Mouse (Mus musculus) left cerebral cortex, postnatal 36 days (tissue): Measurements from ENCODE around the gene Snx25. TPM values are rescaled to one million over a fixed set of nuclear protein-coding genes. Genes with fewer than 3 reads are reported as not detected.

Source experiments
- DNase-seq, 2 experiments: peaks; one replicate each; pipeline ENCODE4 v3.0.0; 2021 to 2022; ENCODE audit warnings: low spot score in 2 of 2, mixed read lengths in 1 of 2
- intact Hi-C: fragments of 180-260 bp; cut with DNase I; formaldehyde crosslinking; loops from one replicate; pipeline ENCODE4 v1.15.1; 2025
- total RNA-seq, 2 experiments: library from RNA; stranded (reverse); gene quantifications; 2 replicates each; pipeline ENCODE4 v1.2.3; 2021

Gene Snx25
- total RNA-seq, result 10 to 100 TPM; 42.1 to 43.0 TPM

- intact Hi-C loops, result loop anchor here (5.0 kb wide), 2 partner anchors 35 to 140 kb away; no protein-coding TSS in a partner anchor
- DNase-seq, result peak; percentile 76 to 82
Observed at GRCm38 (mm10) chr8:46152064-46153031, at the start of gene Snx25. Snx25 (minus strand) TSS chr8:46152159.

- intact Hi-C loops, result no loop called here
- no peak for DNase-seq
Observed at GRCm38 (mm10) chr8:46197673-46198072, 45.7 kb upstream of the Snx25 start.

DNA sequence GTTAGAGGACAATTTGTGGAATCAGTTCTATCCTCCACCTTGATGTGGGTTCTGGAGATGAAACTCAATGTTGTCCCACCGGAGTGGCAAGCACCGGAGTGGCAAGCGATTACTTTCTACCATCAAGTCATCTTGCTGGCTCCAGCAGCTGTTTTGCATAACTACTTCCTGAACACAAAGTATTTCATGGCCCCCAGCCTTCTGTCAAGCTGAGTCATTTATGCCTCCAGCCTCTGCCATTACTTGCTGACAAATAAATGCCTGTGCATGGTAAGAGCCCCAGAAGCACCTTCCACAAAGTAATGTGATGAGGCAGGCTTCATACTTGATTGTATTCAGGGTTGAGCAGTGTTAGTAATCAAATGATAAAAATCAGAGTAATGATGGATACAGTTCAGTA lies 44.9 kb upstream of the Snx25 start:
- DNase-seq, result no peak
- intact Hi-C loops, result no loop called here

DNA sequence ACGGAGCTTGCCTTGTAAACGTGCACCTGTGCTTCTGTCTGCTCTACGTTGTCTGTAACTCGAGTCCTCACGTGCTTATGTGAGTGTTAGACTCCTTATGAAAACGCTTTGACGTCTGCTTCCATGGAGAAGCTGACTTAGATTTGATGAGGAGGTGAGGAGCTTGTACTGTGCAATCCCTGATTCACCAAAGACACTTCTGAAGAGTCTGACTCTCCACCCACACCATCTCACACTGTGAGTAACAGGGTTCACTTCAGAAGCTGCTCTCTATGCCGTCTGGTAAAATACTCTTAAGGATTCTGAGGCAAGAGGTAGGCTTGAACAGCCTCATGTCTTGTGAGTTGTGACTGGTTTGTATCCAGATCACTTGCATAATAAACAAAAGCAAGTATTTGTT lies 41.1 kb upstream of the Snx25 start:
- no peak for DNase-seq
- intact Hi-C loops, result no loop called here

DNA sequence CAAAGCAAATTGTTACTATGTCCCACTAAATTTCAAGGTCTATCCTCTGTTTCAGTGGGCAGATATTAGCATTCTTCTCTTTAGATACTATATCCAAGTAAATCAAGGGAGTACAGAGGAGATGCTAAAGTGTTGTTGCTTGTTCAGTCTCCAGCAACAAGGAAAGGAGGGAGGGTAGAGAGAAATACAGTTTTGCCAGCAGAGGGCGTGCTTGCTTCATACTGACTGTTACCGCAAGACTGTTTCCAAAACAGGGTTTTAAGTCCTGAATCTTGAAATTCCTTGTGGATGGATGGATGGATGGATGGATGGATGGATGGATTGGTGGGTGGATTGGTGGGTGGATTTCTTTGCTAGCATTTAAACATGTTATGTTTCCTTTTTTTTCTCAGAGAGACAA lies 33.4 kb upstream of the Snx25 start:
- DNase-seq, result peak in 1 of 2 experiments; percentile 50
- intact Hi-C loops, result loop anchor here (5.0 kb wide), 1 partner anchor 52 kb away; no protein-coding TSS in a partner anchor

- intact Hi-C loops, result no loop called here
- peak in 1 of 2 experiments; percentile 32 for DNase-seq
Observed at GRCm38 (mm10) chr8:46180136-46180535, 28.2 kb upstream of the Snx25 start.

GRCm38 (mm10) chr8:46173651-46174050 lies 21.7 kb upstream of the Snx25 start:
- intact Hi-C loops, result no loop called here
- DNase-seq, result no peak

DNA sequence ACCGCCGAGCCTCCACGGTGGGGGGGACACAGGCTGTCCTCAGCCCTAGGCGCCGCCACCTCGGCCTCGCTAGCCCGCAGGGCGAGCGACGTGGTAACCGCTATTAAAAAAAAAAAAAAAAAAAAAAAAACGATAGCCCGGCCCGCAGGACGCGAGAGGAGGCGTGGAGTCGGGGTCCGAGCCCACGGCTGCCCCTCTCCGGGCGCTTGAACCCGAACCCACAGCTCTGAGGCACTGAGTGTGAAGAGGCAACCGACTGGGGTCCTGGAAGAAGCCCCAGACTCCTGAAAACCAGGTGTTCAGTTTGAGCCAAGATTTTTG lies 11.9 kb upstream of the Snx25 start:
- intact Hi-C loops, result loop anchor here (1.0 to 5.0 kb wide), 2 partner anchors 46 to 162 kb away; no protein-coding TSS in a partner anchor
- no peak for DNase-seq

- intact Hi-C loops, result loop anchor here (1.0 to 5.0 kb wide), 2 partner anchors 47 to 161 kb away; no protein-coding TSS in a partner anchor
- DNase-seq, result peak; percentile 97 to 98
Observed at GRCm38 (mm10) chr8:46162953-46163869, 11.3 kb upstream of the Snx25 start.

- DNase-seq, result no peak
- intact Hi-C loops, result loop anchor here (5.0 kb wide), 2 partner anchors 36 to 141 kb away; no protein-coding TSS in a partner anchor
Observed at GRCm38 (mm10) chr8:46153042-46153441, 1.1 kb upstream of the Snx25 start.

DNA sequence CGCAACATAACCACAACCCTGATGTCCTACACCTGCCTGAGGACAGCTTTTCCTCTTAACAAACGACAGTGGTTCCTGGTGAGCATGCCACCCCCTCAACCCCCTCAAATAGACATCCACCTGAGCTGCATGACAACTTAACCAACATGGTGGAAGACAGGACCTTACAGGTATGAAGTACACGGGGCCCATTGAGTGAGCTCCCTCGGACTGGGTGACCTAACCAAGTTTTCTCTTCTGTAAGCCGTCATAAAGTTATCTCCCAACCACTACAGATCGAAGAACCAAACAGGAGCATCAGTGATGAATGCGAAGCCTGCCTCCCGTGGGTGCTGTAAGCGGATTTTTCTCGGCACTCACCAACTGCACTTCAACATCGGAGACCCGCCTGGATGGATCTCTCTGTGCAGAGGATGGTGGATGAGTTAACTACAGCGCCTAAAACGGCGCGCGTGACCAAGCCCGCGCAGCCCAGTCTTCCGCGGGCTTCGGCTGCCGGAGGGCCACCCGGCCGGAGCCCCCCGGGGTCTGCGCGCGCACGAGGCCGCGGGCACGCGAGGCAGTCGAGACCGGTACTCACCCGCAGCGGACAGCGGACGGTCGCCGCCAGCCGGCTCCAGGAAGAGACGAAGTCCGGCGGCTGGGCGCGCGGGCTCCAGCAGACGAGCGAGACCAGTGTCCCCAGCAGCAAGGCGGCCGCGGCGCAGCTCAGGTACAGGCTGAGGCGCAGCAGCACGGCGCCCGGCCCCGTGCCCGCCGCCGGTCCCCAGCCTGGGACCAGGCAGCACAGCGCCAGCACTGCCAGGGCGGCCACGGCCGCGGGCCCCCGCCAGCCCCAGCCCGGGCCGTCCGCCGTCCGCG lies 527 bp downstream of the Snx25 start, which contains the start of gene Cfap97:
Cfap97 (plus strand) TSS at position 570 of the 861 bp plus-strand sequence.
- DNase-seq, result peak; percentile 55 to 63
- intact Hi-C loops, result loop anchor here (5.0 kb wide), 2 partner anchors 34 to 139 kb away; no protein-coding TSS in a partner anchor

DNA sequence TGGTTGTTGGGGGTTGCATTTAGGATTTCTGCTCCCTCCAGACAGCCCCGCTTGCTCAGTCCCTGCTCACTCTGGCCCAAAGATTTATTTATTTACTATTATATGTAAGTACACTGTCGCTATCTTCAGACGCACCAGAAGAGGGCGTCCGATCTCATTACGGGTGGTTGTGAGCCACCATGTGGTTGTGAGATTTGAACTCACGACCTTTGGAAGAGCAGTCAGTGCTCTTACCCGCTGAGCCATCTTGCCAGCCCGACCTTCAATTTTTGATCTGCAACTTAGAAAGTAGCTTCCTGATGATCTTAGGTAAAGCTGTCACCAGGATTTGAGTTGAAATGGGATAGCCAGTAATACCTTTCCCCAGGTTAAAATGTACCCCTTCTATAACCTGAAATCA lies 2.2 kb downstream of the Snx25 start:
- DNase-seq, result no peak
- intact Hi-C loops, result loop anchor here (5.0 kb wide), 2 partner anchors 32 to 137 kb away; no protein-coding TSS in a partner anchor

GRCm38 (mm10) chr8:46149306-46149705 lies 2.7 kb downstream of the Snx25 start:
- intact Hi-C loops, result no loop called here
- no peak for DNase-seq

DNA sequence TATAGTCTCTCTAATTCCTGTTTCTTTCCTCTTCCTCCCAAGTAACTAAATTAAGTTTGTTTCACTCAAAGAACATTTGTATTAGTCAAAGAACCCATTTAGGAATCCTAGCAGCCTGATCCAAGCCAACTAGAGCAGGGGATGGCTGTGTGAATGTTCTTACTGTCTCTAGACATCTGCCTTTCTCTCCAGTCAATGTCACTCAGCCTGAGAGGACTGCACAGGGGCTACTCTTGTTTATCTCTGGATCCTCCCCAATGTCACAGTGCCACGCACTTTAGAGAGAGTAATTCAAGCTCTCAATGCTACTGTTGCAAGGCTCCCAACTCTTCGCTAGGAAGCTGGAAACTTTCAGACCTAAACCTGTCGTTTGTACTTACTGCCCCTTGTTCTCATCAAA lies 5.8 kb downstream of the Snx25 start:
- no peak for DNase-seq
- intact Hi-C loops, result no loop called here

- DNase-seq, result no peak
- intact Hi-C loops, result no loop called here
Observed at GRCm38 (mm10) chr8:46143924-46144323, 8.0 kb downstream of the Snx25 start.

DNA sequence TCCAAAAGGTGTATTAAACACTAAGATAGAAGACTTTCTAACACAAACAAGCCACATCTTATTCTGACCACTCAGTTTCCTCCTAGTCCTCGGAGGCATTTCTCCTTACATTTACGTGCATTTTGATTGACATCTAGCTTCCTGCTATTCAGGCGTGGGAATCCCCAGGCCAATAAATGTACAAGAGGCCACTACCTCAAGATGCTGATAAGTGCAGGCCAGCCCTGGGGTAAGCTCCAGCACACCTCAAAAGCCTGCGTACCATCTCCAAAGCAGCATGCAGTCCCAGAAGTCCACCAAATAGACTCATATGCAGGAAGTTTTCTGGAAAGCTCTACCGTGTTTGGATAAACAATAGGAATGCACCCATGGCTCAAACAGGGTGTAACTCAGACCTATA lies 8.5 kb downstream of the Snx25 start:
- intact Hi-C loops, result no loop called here

GRCm38 (mm10) chr8:46142498-46143081 lies 9.4 kb downstream of the Snx25 start:
- DNase-seq, result no peak
- intact Hi-C loops, result no loop called here

More for the DNA sequence above, 8.5 kb downstream of the Snx25 start:
- no peak for DNase-seq

DNA sequence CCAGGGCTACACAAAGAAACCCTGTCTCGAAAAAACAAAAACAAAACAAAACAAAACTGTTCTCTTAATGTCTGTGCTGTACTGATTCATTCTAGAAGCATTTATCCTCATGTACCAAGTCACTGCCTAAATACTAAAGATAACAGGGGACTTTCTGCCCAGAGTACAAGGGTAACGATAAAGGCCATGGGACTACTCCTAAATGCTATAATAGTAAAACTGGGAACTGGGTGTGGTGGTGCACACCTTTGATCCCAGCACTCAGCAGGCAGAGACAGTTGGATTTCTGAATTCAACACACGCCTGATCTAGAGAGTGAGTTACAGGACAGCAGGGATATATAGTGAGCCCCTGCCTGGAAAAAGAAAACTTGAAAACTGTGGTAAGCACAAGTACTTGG lies 10.3 kb downstream of the Snx25 start:
- no peak for DNase-seq
- intact Hi-C loops, result no loop called here
